Mouse (Mus musculus): ENCODE measurements around the gene Sec22c. TPM values are rescaled to one million over a fixed set of nuclear protein-coding genes. Genes with fewer than 3 reads are reported as not detected.

The Sec22c gene
- polyA plus RNA-seq, 1 experiment from 2014 or later: 13.9 TPM

GRCm38 (mm10) chr9:121710584-121710975 is 5.3 kb upstream of the Sec22c start:
- Histone ChIP-seq H3K27me3 (no peaks in the 10 kb centered on the region), H3K36me3 (peaks cover 16% of the 10 kb centered on the region), H3K4me1 (replicated peaks) (peaks cover 17% of the 10 kb centered on the region), H3K9me3 (no peaks in the 10 kb centered on the region), H3K27ac (peak overlapping the region; percentile 87), H3K4me3 (replicated peaks) (peak overlapping the region; percentile 92), H3K9ac (replicated peaks) (peak overlapping the region; percentile 88), H3K4me2 (peak overlapping the region; percentile 87)
- no peak for ATAC-seq (ENCODE audit: insufficient number of reproducible peaks, insufficient read depth, low FRiP score, low TSS enrichment, low read depth)
- WGBS: under 1% methylated on average over 18 of the region's 18 CpGs

DNA sequence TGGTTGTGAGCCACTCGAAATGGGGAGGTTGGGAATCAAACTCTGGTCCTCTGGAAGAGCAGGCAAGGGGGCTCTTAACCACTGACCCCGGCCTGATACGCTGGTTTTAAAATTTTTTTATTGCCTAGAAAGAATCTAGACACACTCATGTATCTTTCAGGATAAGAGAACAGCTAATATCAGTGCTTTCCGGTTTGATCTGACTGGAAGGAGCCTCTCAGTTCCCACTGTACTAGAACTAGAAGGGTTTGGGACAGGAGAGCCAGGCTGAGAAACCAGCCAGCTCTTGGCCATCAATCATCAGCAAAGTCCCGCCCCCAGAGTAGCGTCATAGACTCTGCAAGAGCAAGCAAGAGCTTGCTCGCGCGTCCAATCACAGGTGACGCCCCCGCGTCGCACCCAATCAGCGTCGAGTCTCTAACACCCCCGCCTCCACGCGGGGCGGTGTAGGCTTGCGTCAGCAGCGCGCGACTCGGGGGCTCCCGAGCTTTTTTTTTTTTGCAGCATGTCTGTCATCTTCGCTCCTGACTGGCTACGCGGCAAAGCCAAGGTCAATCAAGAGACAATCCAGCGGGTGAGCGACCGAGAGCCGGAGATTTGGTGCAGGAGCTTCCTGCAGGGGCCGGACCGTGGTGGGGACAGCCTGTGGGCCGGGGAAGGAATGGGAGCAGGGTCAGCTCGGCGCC is 4.8 kb upstream of the Sec22c start, which contains the start of gene Ss18l2:
Gene Ss18l2, plus strand, starts transcription at position 432 of the 686 bp plus-strand sequence.
- Histone ChIP-seq H3K9me3 (no peaks in the 10 kb centered on the region), H3K4me2 (peak within 1 kb of the TSS; percentile 87), H3K27ac (peak within 1 kb of the TSS; percentile 87), H3K9ac (replicated peaks) (peak within 1 kb of the TSS; percentile 88), H3K27me3 (no peaks in the 10 kb centered on the region), H3K4me1 (replicated peaks) (peaks cover 22% of the 10 kb centered on the region), H3K4me3 (replicated peaks) (peak within 1 kb of the TSS; percentile 92), H3K36me3 (peaks cover 16% of the 10 kb centered on the region)
- peak; percentile 97 for ATAC-seq (ENCODE audit: insufficient number of reproducible peaks, insufficient read depth, low FRiP score, low TSS enrichment, low read depth)
- 4% methylated on average over 37 of the region's 37 CpGs for WGBS

GRCm38 (mm10) chr9:121708506-121709486 is 3.5 kb upstream of the Sec22c start:
- WGBS: 70% methylated on average over 7 of the region's 7 CpGs
- H3K27ac ChIP-seq: no peak overlapping the region
- ATAC-seq (ENCODE audit: insufficient number of reproducible peaks, insufficient read depth, low FRiP score, low TSS enrichment, low read depth): no peak

DNA sequence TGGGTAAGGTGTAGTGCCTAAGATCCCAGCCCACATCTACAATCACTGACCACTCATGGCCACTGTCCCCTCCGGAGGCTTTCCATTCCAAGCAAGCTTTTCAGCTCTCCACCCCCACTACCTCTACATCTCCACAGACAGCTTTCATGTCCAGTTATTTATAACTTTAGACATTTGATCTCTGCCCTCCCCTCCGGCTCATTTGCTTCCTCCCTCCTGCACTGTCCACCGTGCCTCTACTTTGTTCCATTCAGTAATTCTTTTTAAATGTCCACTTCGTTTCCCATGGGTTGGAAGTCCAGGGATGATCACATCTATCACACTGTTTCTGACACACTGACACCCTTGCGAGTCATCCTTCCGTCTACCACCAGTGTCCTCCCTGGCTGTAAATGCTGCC is 2.5 kb upstream of the Sec22c start:
- Histone ChIP-seq H3K27ac (no peak overlapping the region), H3K27me3 (no peaks in the 10 kb centered on the region), H3K4me3 (replicated peaks) (no peak overlapping the region), H3K9ac (replicated peaks) (no peak overlapping the region), H3K9me3 (no peaks in the 10 kb centered on the region), H3K4me1 (replicated peaks) (peaks cover 36% of the 10 kb centered on the region), H3K36me3 (peaks cover 6% of the 10 kb centered on the region), H3K4me2 (no peak overlapping the region)
- no peak for ATAC-seq (ENCODE audit: insufficient number of reproducible peaks, insufficient read depth, low FRiP score, low TSS enrichment, low read depth)
- 53% methylated on average over 6 of the region's 6 CpGs for WGBS

More at GRCm38 (mm10) chr9:121708506-121709486, 3.5 kb upstream of the Sec22c start:
- no peaks in the 10 kb centered on the region for H3K27me3 ChIP-seq
- H3K4me2 ChIP-seq: no peak overlapping the region
- H3K9me3 ChIP-seq: no peaks in the 10 kb centered on the region
- H3K36me3 ChIP-seq: peaks cover 16% of the 10 kb centered on the region
- no peak overlapping the region for H3K9ac ChIP-seq (replicated peaks)
- no peak overlapping the region for H3K4me3 ChIP-seq (replicated peaks)
- H3K4me1 ChIP-seq (replicated peaks): peaks cover 30% of the 10 kb centered on the region

DNA sequence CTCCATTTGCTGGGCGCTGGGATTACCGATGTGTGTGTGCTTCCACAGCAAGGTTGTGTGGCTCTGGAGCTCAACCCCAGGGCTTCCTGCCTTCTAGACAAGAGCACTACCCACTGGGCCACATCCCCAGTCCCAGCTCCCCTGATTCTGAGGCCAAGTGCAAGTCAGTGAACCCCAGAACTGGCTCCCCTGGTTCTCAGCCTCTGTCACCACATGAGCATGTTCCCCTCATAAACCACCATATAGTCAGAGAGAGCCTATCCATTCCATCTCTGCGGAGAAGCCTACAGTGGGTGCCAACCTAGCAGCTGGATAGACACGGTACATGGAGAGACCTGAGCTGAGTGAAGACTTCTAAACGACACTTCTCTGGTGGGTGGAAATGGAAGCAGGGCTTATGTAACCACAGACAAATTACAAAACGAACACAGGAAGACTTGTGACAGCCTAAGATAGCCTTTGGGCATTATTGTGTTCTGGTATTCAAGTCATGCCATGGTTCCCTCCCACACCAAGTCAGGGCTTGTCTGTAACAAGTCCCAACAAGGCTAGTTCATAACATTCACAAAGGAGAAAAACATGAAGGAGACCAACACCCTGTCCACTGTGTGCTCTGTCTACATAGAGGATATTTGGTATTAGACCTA is 862 bp upstream of the Sec22c start:
- no peak overlapping the region for H3K27ac ChIP-seq
- H3K9me3 ChIP-seq: no peaks in the 10 kb centered on the region
- WGBS: 74% methylated on average over 6 of the region's 6 CpGs
- ATAC-seq (ENCODE audit: insufficient number of reproducible peaks, insufficient read depth, low FRiP score, low TSS enrichment, low read depth): no peak
- H3K27me3 ChIP-seq: no peaks in the 10 kb centered on the region
- no peak overlapping the region for H3K4me3 ChIP-seq (replicated peaks)
- H3K9ac ChIP-seq (replicated peaks): no peak overlapping the region
- no peaks in the 10 kb centered on the region for H3K36me3 ChIP-seq
- H3K4me2 ChIP-seq: 0 out of 2 replicates have a peak overlapping the region, but pooled peaks have one; percentile 82
- peaks cover 28% of the 10 kb centered on the region for H3K4me1 ChIP-seq (replicated peaks)

GRCm38 (mm10) chr9:121704261-121704645 is 1.0 kb downstream of the Sec22c start:
- Histone ChIP-seq H3K36me3 (peaks cover 9% of the 10 kb centered on the region), H3K27ac (no peak overlapping the region), H3K4me3 (replicated peaks) (peak overlapping the region; percentile 87), H3K27me3 (no peaks in the 10 kb centered on the region), H3K4me2 (peak overlapping the region; percentile 82), H3K4me1 (replicated peaks) (peaks cover 20% of the 10 kb centered on the region), H3K9ac (replicated peaks) (peak overlapping the region; percentile 79), H3K9me3 (no peaks in the 10 kb centered on the region)
- ATAC-seq (ENCODE audit: insufficient number of reproducible peaks, insufficient read depth, low FRiP score, low TSS enrichment, low read depth): 0 out of 2 replicates have a peak, but pooled peaks have one; percentile 18
- 36% methylated on average over 11 of the region's 11 CpGs for WGBS

- H3K4me3 ChIP-seq (replicated peaks): no peak overlapping the region
- H3K9ac ChIP-seq (replicated peaks): no peak overlapping the region
- no peak overlapping the region for H3K4me2 ChIP-seq
- H3K9me3 ChIP-seq: peaks cover 7% of the 10 kb centered on the region; the same call in 1 of the 2 replicates
- WGBS: 100% methylated on average over 1 of the region's 1 CpGs
- H3K27ac ChIP-seq: no peak overlapping the region
- peaks cover 54% of the 10 kb centered on the region for H3K36me3 ChIP-seq
- peak; percentile 37; the same call in 1 of the 2 replicates for ATAC-seq (ENCODE audit: insufficient number of reproducible peaks, insufficient read depth, low FRiP score, low TSS enrichment, low read depth)
- H3K4me1 ChIP-seq (replicated peaks): no peaks in the 10 kb centered on the region
- no peaks in the 10 kb centered on the region for H3K27me3 ChIP-seq
Measured at GRCm38 (mm10) chr9:121697150-121698049, 7.9 kb downstream of the Sec22c start.

GRCm38 (mm10) chr9:121696626-121697025 is 8.7 kb downstream of the Sec22c start:
- H3K27ac ChIP-seq: no peak overlapping the region
- no peak overlapping the region for H3K9ac ChIP-seq (replicated peaks)
- ATAC-seq (ENCODE audit: insufficient number of reproducible peaks, insufficient read depth, low FRiP score, low TSS enrichment, low read depth): no peak
- no peak overlapping the region for H3K4me3 ChIP-seq (replicated peaks)
- H3K27me3 ChIP-seq: no peaks in the 10 kb centered on the region
- no peak overlapping the region for H3K4me2 ChIP-seq
- peaks cover 7% of the 10 kb centered on the region; the same call in 1 of the 2 replicates for H3K9me3 ChIP-seq
- 95% methylated on average over 9 of the region's 9 CpGs for WGBS
- H3K4me1 ChIP-seq (replicated peaks): no peaks in the 10 kb centered on the region
- peaks cover 62% of the 10 kb centered on the region for H3K36me3 ChIP-seq

DNA sequence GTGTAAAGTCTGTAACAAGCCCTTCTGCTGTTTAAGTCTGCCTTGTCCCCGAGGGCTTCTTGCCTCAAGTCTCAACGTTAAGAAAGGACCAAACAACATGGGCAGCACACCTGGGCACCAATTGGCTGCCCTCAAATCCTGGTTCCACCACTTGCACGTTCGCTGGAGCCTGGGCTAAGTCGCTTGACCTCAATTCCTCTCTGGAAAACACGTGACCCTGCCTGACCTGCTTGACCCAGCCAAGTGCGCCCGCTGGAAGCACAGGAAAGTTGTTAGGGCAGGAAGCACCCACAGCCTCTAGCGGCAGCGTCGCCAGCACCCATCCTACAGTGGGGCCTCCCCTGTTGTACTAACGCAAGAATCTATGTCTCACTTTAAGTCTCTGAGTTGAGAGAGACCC is 10.6 kb downstream of the Sec22c start:
- H3K4me3 ChIP-seq (replicated peaks): no peak overlapping the region
- H3K27me3 ChIP-seq: no peaks in the 10 kb centered on the region
- WGBS: 72% methylated on average over 12 of the region's 12 CpGs
- H3K4me2 ChIP-seq: no peak overlapping the region
- no peaks in the 10 kb centered on the region for H3K4me1 ChIP-seq (replicated peaks)
- peaks cover 7% of the 10 kb centered on the region; the same call in 1 of the 2 replicates for H3K9me3 ChIP-seq
- H3K9ac ChIP-seq (replicated peaks): no peak overlapping the region
- ATAC-seq (ENCODE audit: insufficient number of reproducible peaks, insufficient read depth, low FRiP score, low TSS enrichment, low read depth): no peak
- no peak overlapping the region for H3K27ac ChIP-seq
- peaks cover 75% of the 10 kb centered on the region for H3K36me3 ChIP-seq

GRCm38 (mm10) chr9:121690734-121691133 is 14.6 kb downstream of the Sec22c start:
- no peak overlapping the region for H3K27ac ChIP-seq
- no peaks in the 10 kb centered on the region for H3K9me3 ChIP-seq

More at GRCm38 (mm10) chr9:121690734-121691133, 14.6 kb downstream of the Sec22c start:
- H3K9ac ChIP-seq (replicated peaks): no peak overlapping the region
- no peaks in the 10 kb centered on the region for H3K4me1 ChIP-seq (replicated peaks)
- 90% methylated on average over 7 of the region's 7 CpGs for WGBS
- H3K27me3 ChIP-seq: no peaks in the 10 kb centered on the region
- ATAC-seq (ENCODE audit: insufficient number of reproducible peaks, insufficient read depth, low FRiP score, low TSS enrichment, low read depth): no peak
- H3K4me3 ChIP-seq (replicated peaks): no peak overlapping the region
- H3K36me3 ChIP-seq: peaks cover 82% of the 10 kb centered on the region
- H3K4me2 ChIP-seq: no peak overlapping the region
